Mouse (Mus musculus) kidney, embryonic 14.5 days (tissue): ENCODE data around the gene Cntd1. TPM values are rescaled to one million over a fixed set of nuclear protein-coding genes. Genes with fewer than 3 reads are reported as not detected.

Experiments used
- ATAC-seq: fragments of 200-750 bp; cut with Nextera tagmentation; 2 replicates; pipeline ENCODE4 v1.8.0; 2017; ENCODE audit warnings: moderate number of reproducible peaks, mild to moderate bottlenecking, moderate TSS enrichment, moderate library complexity; ENCODE audit not compliant: low FRiP score, low TSS enrichment
- H3K27ac ChIP-seq: fragments of 300-500 bp; sonication (generic); 2 replicates; pipeline ENCODE4 v1.5.1; 2014; ENCODE audit warnings: low read depth, mild to moderate bottlenecking, low read length, moderate library complexity, mixed read lengths
- H3K27me3 ChIP-seq: fragments of 300-500 bp; sonication (generic); 2 replicates; pipeline ENCODE4 v1.6.1; 2014; ENCODE audit warnings: mild to moderate bottlenecking, low read length; ENCODE audit not compliant: control insufficient read depth, insufficient read depth
- H3K36me3 ChIP-seq: fragments of 300-500 bp; sonication (generic); 2 replicates; pipeline ENCODE4 v1.6.1; 2014; ENCODE audit warnings: low read length, mixed read lengths; ENCODE audit not compliant: control insufficient read depth, insufficient read depth
- H3K4me1 ChIP-seq: fragments of 300-500 bp; sonication (generic); 2 replicates; pipeline ENCODE4 v1.6.1; 2014; ENCODE audit warnings: low read length, mixed read lengths; ENCODE audit not compliant: control insufficient read depth, insufficient read depth
- H3K4me2 ChIP-seq: fragments of 300-500 bp; sonication (generic); replicated peaks from 2 replicates; pipeline ENCODE4 v1.6.1; 2014; ENCODE audit warnings: low read depth, mild to moderate bottlenecking, low read length
- H3K4me3 ChIP-seq: fragments of 300-500 bp; sonication (generic); 2 replicates; pipeline ENCODE4 v1.5.1; 2014; ENCODE audit warnings: mild to moderate bottlenecking, low read length
- H3K9ac ChIP-seq: fragments of 300-500 bp; sonication (generic); 2 replicates; pipeline ENCODE4 v1.6.1; 2014; ENCODE audit warnings: low read depth, mild to moderate bottlenecking, low read length, moderate library complexity
- H3K9me3 ChIP-seq: fragments of 300-500 bp; sonication (generic); 2 replicates; pipeline ENCODE4 v1.6.1; 2016; ENCODE audit warnings: low read length; ENCODE audit not compliant: control insufficient read depth
- WGBS: fragments of 180-500 bp; shearing (Covaris S2); extraction: QIAGEN DNeasy Blood & Tissue Kit; methylation state at CpG from one replicate; pipeline ENCODE4 v1.1.7; 2014; 5-methylcytosine and 5-hydroxymethylcytosine counted together
- polyA plus RNA-seq: library from polyadenylated mRNA; unstranded; fragments of >200 nt; fragmentation: Nextera tagmentation; extraction: Ambion mirVana; gene quantifications from 2 replicates; pipeline ENCODE4 v1.2.1, GENCODE M21; 2014

The Cntd1 gene
- polyA plus RNA-seq, 1 experiment from 2014 or later: 1.7 TPM

DNA sequence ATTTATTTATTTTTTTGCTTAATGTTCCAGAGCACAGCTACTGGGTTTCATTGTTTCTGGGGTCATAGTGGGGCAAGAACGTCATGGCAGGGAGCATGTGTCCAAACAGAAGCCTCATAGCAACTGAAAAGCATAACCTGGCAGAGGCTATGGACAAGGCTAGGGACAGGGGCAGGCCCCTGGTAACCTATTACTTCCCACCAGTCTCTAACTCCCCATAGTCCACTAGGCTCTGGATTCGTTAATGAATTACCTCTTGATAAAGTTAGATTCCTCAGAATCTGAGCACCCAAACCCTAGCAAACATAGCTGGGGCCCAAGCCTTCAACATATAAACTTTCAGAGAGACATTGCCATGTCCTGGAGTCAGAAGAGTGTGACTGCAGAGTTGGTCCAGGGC lies 27.8 kb upstream of the Cntd1 start:
- WGBS: 67% methylated on average over 2 of the region's 2 CpGs
- H3K9me3 ChIP-seq: no peaks in the 10 kb centered on the region
- no peak overlapping the region for H3K4me2 ChIP-seq
- H3K36me3 ChIP-seq: peaks cover 3% of the 10 kb centered on the region; the same call in 1 of the 2 replicates
- ATAC-seq: no peak
- H3K27me3 ChIP-seq: no peaks in the 10 kb centered on the region
- H3K9ac ChIP-seq: no peak overlapping the region; the same call in 1 of the 2 replicates
- H3K4me3 ChIP-seq: no peak overlapping the region
- H3K4me1 ChIP-seq: peaks cover 27% of the 10 kb centered on the region
- no peak overlapping the region for H3K27ac ChIP-seq

DNA sequence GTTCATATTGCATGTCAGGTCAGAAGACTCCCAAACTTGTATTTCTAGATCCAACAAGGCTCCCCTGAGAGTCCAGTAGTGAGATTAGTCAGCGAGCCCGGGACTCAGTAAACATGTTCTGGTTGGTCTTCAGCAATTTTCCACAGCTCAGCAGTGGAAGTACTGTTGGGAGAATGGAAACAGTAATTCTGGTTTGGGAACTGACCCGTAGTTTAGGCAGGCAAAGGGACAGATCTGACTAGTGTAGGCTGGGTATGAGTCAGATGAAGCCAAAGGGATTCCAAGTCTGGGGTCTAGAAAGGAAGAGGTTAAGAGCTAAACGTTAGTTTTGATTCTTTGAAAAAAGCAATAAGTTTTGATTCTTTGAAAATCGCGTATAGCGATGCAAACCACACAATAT lies 25.9 kb upstream of the Cntd1 start:
- Histone ChIP-seq H3K9me3 (no peaks in the 10 kb centered on the region), H3K27ac (peak overlapping the region; percentile 81), H3K36me3 (peaks cover 9% of the 10 kb centered on the region; the same call in 1 of the 2 replicates), H3K4me1 (peaks cover 18% of the 10 kb centered on the region), H3K9ac (peak overlapping the region; percentile 71), H3K27me3 (no peaks in the 10 kb centered on the region), H3K4me2 (peak overlapping the region; percentile 65), H3K4me3 (peak overlapping the region; percentile 60)
- WGBS: 10% methylated on average over 7 of the region's 7 CpGs
- no peak for ATAC-seq

DNA sequence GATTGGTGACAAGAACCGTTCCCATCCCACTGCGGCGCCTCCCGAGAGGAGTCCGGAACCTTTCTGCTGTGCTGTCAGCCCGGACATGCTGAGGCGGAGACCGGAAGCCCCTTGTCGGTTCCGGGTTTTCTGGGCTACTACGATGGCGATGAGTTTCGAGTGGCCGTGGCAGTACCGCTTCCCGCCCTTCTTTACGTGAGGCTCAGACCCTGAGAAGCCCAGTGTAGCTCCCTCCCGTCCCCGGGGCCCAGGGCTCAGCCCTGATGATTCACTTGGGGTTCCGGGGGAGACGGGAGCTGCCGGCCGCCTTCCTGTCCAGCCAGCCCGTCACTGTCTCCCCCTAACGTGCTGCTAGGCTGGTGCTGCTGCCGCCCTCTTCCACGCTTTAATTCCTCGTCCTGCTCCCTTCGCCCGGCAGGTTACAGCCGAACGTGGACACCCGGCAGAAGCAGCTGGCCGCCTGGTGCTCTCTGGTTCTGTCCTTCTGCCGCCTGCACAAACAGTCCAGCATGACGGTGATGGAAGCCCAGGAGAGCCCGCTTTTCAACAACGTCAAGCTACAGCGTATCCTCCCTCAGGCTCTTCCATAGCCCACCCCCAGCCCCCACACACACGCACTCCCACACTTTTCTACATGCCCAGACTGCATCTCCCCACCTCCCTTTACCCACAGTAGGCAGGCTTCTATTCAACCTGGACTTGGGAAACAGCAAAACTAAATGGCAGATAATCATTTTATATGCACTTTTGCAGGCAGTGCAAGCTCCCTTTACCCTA lies 25.0 kb upstream of the Cntd1 start, which contains the start of gene Vps25:
Vps25 (plus strand) TSS at position 95 of the 777 bp plus-strand sequence.
- Histone ChIP-seq H3K4me2 (peak within 1 kb of the TSS; percentile 65), H3K9ac (peak within 1 kb of the TSS; percentile 71), H3K27me3 (no peaks in the 10 kb centered on the region), H3K4me3 (peak within 1 kb of the TSS; percentile 60), H3K9me3 (no peaks in the 10 kb centered on the region), H3K27ac (peak within 1 kb of the TSS; percentile 81), H3K4me1 (peaks cover 21% of the 10 kb centered on the region), H3K36me3 (peaks cover 13% of the 10 kb centered on the region; the same call in 1 of the 2 replicates)
- peak; percentile 74 for ATAC-seq
- WGBS: under 1% methylated on average over 40 of the region's 40 CpGs

DNA sequence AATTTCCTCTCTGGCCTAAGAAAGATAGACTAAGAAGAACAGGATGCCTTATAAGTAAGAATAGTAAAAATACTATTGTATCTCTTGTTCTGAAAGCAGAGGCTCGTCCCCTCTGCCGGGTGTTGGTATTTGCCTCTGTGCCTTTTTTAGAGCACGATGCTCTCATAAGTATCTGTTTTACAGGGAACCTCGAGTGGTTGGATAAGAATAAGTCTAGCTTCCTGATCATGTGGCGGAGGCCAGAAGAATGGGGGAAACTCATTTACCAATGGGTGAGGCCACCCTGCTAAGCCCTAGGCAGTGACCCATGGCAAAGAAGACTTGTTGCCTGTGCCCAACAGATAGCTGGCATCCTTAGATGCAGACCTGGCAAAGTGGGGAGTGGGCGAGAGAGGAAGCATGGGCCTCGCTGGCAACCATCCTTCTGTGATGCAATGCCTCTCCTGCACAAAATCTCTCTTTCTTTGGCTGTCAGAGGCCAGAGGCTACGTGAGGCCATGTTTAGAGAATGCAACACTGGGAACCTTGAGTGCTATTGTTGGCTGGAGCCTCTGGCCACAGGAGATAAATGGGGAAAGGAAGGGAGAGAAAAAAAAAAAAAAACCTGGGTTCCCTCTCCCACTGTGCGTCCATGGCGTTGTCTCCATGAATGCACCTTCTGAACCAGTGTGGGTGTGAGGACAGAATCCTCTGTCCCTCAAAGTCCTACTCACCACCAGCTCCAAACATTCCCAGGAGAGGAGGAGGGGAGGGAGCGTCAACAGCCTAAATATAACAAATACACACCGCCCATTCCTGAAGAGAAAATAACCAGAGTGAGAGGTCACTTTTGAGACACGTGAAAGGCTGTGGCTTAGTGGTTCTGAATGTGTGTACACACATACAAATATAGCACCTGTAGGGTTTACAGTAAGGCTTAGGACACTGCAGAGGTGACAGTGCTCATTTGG lies 22.7 kb upstream of the Cntd1 start:
- 86% methylated on average over 13 of the region's 13 CpGs for WGBS
- peaks cover 33% of the 10 kb centered on the region for H3K4me1 ChIP-seq
- H3K27me3 ChIP-seq: no peaks in the 10 kb centered on the region
- no peak overlapping the region for H3K4me2 ChIP-seq
- no peak overlapping the region for H3K27ac ChIP-seq
- H3K4me3 ChIP-seq: no peak overlapping the region
- no peak for ATAC-seq
- peaks cover 13% of the 10 kb centered on the region; the same call in 1 of the 2 replicates for H3K36me3 ChIP-seq
- no peak overlapping the region for H3K9ac ChIP-seq
- H3K9me3 ChIP-seq: no peaks in the 10 kb centered on the region

DNA sequence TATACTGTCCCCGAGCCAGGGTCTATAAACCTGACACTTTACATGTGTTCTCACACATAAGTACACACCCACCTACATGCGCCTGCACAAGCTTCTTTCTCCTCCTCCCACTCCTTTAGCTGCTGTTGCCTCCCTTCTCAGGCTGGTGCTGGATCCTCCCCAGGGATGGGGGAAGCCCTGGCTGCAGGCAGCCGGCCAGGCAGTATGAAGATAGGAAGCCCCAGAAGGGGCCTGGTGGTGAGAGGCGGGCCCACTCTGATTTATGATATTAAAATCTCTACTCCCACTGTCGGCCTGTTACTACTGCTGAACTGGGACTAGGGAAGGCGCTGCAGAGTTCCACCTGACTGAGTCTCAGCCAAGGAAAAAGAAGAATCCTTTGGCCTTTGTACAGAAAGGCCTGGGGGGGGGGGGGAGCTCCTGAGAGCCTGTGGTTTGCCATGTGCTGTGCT lies 19.5 kb upstream of the Cntd1 start:
- peak; percentile 70 for ATAC-seq
- H3K4me1 ChIP-seq: peaks cover 40% of the 10 kb centered on the region
- WGBS: 4% methylated on average over 6 of the region's 6 CpGs

DNA sequence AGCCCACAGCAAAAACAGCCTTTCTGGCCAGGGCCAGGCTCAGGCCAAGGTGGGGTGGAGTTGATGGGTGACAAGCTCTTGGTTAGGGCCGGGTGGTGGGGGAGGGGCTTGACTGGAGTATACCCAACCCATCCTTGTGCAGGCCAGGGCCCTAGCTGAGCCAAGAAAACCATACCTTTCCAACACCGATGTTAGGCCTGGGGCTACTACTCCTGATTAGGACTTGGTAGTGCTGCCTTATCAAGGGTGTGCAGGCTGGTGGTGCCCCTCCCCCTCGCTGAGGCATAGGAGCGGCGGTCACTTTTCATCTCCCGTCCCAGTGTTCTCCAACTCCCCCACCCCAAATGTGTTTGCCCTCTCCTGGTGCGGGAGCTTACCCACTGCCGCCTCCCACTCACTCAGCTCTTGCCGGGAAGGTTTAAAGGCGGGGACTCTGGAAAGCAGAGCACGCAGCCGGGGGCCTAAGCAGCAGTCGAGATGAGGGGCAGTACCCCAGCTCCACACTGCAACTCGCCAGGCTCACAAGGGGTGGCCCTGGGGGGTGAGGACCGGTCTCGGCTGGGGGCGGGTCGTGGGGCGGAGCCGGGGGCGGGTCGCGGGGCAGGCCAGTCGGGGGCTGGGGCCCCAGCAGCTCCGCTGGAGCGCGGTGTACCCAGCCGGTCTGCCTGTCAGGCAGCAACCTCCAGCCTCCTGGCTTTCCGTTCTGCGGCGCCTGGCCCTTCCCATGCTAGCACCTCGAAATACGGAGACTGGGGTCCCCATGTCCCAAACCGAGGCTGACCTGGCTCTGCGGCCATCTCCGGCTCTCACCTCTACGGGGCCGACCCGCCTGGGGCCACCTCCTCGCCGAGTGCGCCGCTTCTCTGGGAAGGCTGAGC lies 18.6 kb upstream of the Cntd1 start, which contains the start of gene Wnk4:
Wnk4 (plus strand) TSS at position 620 of the 878 bp plus-strand sequence.
- ATAC-seq: peak; percentile 85
- Histone ChIP-seq H3K9me3 (no peaks in the 10 kb centered on the region), H3K36me3 (peaks cover 13% of the 10 kb centered on the region; the same call in 1 of the 2 replicates), H3K9ac (peak within 1 kb of the TSS; percentile 61), H3K4me1 (peaks cover 47% of the 10 kb centered on the region), H3K4me3 (peak within 1 kb of the TSS; percentile 50), H3K27ac (peak within 1 kb of the TSS; percentile 96), H3K4me2 (peak within 1 kb of the TSS; percentile 75), H3K27me3 (peaks cover 9% of the 10 kb centered on the region; the same call in 1 of the 2 replicates)
- under 1% methylated on average over 36 of the region's 43 CpGs for WGBS

More for the DNA sequence above, 19.5 kb upstream of the Cntd1 start:
- peak overlapping the region; percentile 75 for H3K4me2 ChIP-seq
- peaks cover 13% of the 10 kb centered on the region; the same call in 1 of the 2 replicates for H3K36me3 ChIP-seq
- peak overlapping the region; percentile 61; the same call in 1 of the 2 replicates for H3K9ac ChIP-seq
- peaks cover 9% of the 10 kb centered on the region; the same call in 1 of the 2 replicates for H3K27me3 ChIP-seq
- no peaks in the 10 kb centered on the region for H3K9me3 ChIP-seq
- peak overlapping the region; percentile 50 for H3K4me3 ChIP-seq
- H3K27ac ChIP-seq: peak overlapping the region; percentile 96

DNA sequence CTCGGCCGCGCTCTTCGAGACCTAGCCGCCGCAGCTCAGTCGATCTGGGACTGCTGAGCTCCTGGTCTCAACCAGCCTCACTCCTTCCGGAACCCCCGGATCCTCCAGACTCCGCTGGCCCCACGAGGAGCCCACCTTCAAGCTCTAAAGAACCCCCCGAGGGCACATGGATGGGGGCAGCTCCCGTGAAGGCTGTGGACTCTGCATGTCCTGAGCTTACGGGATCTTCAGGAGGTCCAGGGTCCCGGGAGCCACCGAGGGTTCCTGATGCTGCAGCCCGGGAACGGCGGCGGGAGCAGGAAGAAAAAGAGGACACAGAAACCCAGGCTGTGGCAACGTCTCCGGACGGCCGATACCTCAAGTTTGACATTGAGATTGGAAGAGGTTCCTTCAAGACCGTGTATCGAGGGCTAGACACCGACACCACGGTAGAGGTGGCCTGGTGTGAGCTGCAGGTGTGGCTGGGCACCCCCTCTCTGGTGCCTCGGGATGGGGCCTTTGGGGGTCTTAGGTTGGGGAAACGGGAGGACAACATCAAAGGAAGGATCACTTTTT lies 17.9 kb upstream of the Cntd1 start:
- WGBS: under 1% methylated on average over 30 of the region's 30 CpGs
- Histone ChIP-seq H3K4me2 (peak overlapping the region; percentile 75), H3K9ac (peak overlapping the region; percentile 61), H3K27me3 (peaks cover 9% of the 10 kb centered on the region; the same call in 1 of the 2 replicates), H3K4me1 (peaks cover 47% of the 10 kb centered on the region), H3K27ac (peak overlapping the region; percentile 96), H3K4me3 (peak overlapping the region; percentile 50), H3K9me3 (no peaks in the 10 kb centered on the region), H3K36me3 (peaks cover 12% of the 10 kb centered on the region; the same call in 1 of the 2 replicates)
- no peak for ATAC-seq
